Mouse (Mus musculus): ENCODE measurements at regions not wholly inside any gene's neighbourhood (a gene's known extent, or its start where the extent isn't known, plus 50 kb on each side); places are given as distances from the start of the nearest gene placed in this dataset.

- Histone ChIP-seq H3K27ac (replicated peaks) (no peak overlapping the region), H3K27me3 (ENCODE audit: control insufficient read depth, insufficient read depth, low read length) (no peaks in the 10 kb centered on the region), H3K9ac (ENCODE audit: low read length) (no peak overlapping the region), H3K4me2 (replicated peaks; ENCODE audit: low read depth) (no peak overlapping the region), H3K9me3 (ENCODE audit: control insufficient read depth, low read length) (no peaks in the 10 kb centered on the region), H3K4me3 (ENCODE audit: low read depth, low read length) (no peak overlapping the region), H3K4me1 (replicated peaks; ENCODE audit: control insufficient read depth, insufficient read depth) (no peaks in the 10 kb centered on the region), H3K36me3 (ENCODE audit: control insufficient read depth, insufficient read depth, low read length) (no peaks in the 10 kb centered on the region)
- WGBS: 55% methylated on average over 10 of the region's 10 CpGs
- TF ChIP-seq CTCF (IDR thresholded peaks at IDR 0.05; ENCODE audit: low read depth) (no peak), EP300 (optimal IDR thresholded peaks at IDR 0.05) (no peak)
- DNase-seq (ENCODE audit: low spot score) (no peak), ATAC-seq (ENCODE audit: low FRiP score, low TSS enrichment) (no peak)
Measured at GRCm38 (mm10) chr1:75786173-75786820, 240.2 kb downstream of the Slc4a3 start.

- DNase-seq (ENCODE audit: low spot score) (no peak), ATAC-seq (ENCODE audit: low FRiP score, low TSS enrichment) (no peak)
- no peak for TF ChIP-seq CTCF (IDR thresholded peaks at IDR 0.05; ENCODE audit: low read depth)
- no peaks in the 10 kb centered on the region for H3K9me3 ChIP-seq (ENCODE audit: control insufficient read depth, low read length)
- H3K4me1 ChIP-seq (replicated peaks; ENCODE audit: control insufficient read depth, insufficient read depth): no peaks in the 10 kb centered on the region
- 81% methylated on average over 1 of the region's 1 CpGs for WGBS
- no peaks in the 10 kb centered on the region for H3K27me3 ChIP-seq (ENCODE audit: control insufficient read depth, insufficient read depth, low read length)
- no peak overlapping the region for H3K4me3 ChIP-seq (ENCODE audit: low read depth, low read length)
- H3K9ac ChIP-seq (ENCODE audit: low read length): no peak overlapping the region
- H3K27ac ChIP-seq (replicated peaks): no peak overlapping the region
- no peaks in the 10 kb centered on the region for H3K36me3 ChIP-seq (ENCODE audit: control insufficient read depth, insufficient read depth, low read length)
- H3K4me2 ChIP-seq (replicated peaks; ENCODE audit: low read depth): no peak overlapping the region
Measured at GRCm38 (mm10) chr1:75791509-75791908, 245.4 kb downstream of the Slc4a3 start.

- Histone ChIP-seq H3K27ac (replicated peaks) (no peak overlapping the region), H3K27me3 (ENCODE audit: control insufficient read depth, insufficient read depth, low read length) (no peaks in the 10 kb centered on the region), H3K4me2 (replicated peaks; ENCODE audit: low read depth) (no peak overlapping the region), H3K4me3 (ENCODE audit: low read depth, low read length) (no peak overlapping the region), H3K9me3 (ENCODE audit: control insufficient read depth, low read length) (no peaks in the 10 kb centered on the region), H3K4me1 (replicated peaks; ENCODE audit: control insufficient read depth, insufficient read depth) (no peaks in the 10 kb centered on the region), H3K36me3 (ENCODE audit: control insufficient read depth, insufficient read depth, low read length) (no peaks in the 10 kb centered on the region), H3K9ac (ENCODE audit: low read length) (no peak overlapping the region)
- WGBS: 71% methylated on average over 6 of the region's 6 CpGs
- TF ChIP-seq CTCF (IDR thresholded peaks at IDR 0.05; ENCODE audit: low read depth): no peak
- TF ChIP-seq EP300 (optimal IDR thresholded peaks at IDR 0.05): no peak
- DNase-seq (ENCODE audit: low spot score): no peak
- ATAC-seq (ENCODE audit: low FRiP score, low TSS enrichment): no peak
Measured at GRCm38 (mm10) chr1:75797793-75798192, 251.7 kb downstream of the Slc4a3 start.

GRCm38 (mm10) chr1:75798375-75799099, 252.5 kb downstream of the Slc4a3 start:
- H3K27me3 ChIP-seq (ENCODE audit: control insufficient read depth, insufficient read depth, low read length): no peaks in the 10 kb centered on the region
- no peak overlapping the region for H3K27ac ChIP-seq (replicated peaks)
- no peaks in the 10 kb centered on the region for H3K9me3 ChIP-seq (ENCODE audit: control insufficient read depth, low read length)
- no peak for DNase-seq (ENCODE audit: low spot score)
- WGBS: 52% methylated on average over 6 of the region's 6 CpGs
- H3K9ac ChIP-seq (ENCODE audit: low read length): no peak overlapping the region
- no peak for TF ChIP-seq CTCF (IDR thresholded peaks at IDR 0.05; ENCODE audit: low read depth)
- no peak for TF ChIP-seq EP300 (optimal IDR thresholded peaks at IDR 0.05)
- H3K36me3 ChIP-seq (ENCODE audit: control insufficient read depth, insufficient read depth, low read length): no peaks in the 10 kb centered on the region
- no peak for ATAC-seq (ENCODE audit: low FRiP score, low TSS enrichment)
- H3K4me3 ChIP-seq (ENCODE audit: low read depth, low read length): no peak overlapping the region
- H3K4me2 ChIP-seq (replicated peaks; ENCODE audit: low read depth): no peak overlapping the region
- no peaks in the 10 kb centered on the region for H3K4me1 ChIP-seq (replicated peaks; ENCODE audit: control insufficient read depth, insufficient read depth)

- no peak overlapping the region for H3K4me3 ChIP-seq (ENCODE audit: low read depth, low read length)
- DNase-seq (ENCODE audit: low spot score) (no peak), ATAC-seq (ENCODE audit: low FRiP score, low TSS enrichment) (no peak)
- H3K36me3 ChIP-seq (ENCODE audit: control insufficient read depth, insufficient read depth, low read length): no peaks in the 10 kb centered on the region
- no peaks in the 10 kb centered on the region for H3K27me3 ChIP-seq (ENCODE audit: control insufficient read depth, insufficient read depth, low read length)
- no peak for TF ChIP-seq CTCF (IDR thresholded peaks at IDR 0.05; ENCODE audit: low read depth)
- no peaks in the 10 kb centered on the region for H3K4me1 ChIP-seq (replicated peaks; ENCODE audit: control insufficient read depth, insufficient read depth)
- no peak overlapping the region for H3K9ac ChIP-seq (ENCODE audit: low read length)
- WGBS: 69% methylated on average over 2 of the region's 2 CpGs
- H3K9me3 ChIP-seq (ENCODE audit: control insufficient read depth, low read length): no peaks in the 10 kb centered on the region
- H3K4me2 ChIP-seq (replicated peaks; ENCODE audit: low read depth): no peak overlapping the region
- no peak overlapping the region for H3K27ac ChIP-seq (replicated peaks)
Measured at GRCm38 (mm10) chr1:75804473-75804872, 258.4 kb downstream of the Slc4a3 start.

- 76% methylated on average over 3 of the region's 3 CpGs for whole genome bisulfite sequencing
Measured at GRCm38 (mm10) chr1:75812471-75812870, 266.4 kb downstream of the Slc4a3 start.

More at GRCm38 (mm10) chr1:75812471-75812870, 266.4 kb downstream of the Slc4a3 start:
- no peak overlapping the region for H3K4me3 ChIP-seq (ENCODE audit: low read depth, low read length)
- no peak overlapping the region for H3K27ac ChIP-seq (replicated peaks)
- no peaks in the 10 kb centered on the region for H3K36me3 ChIP-seq (ENCODE audit: control insufficient read depth, insufficient read depth, low read length)
- H3K9me3 ChIP-seq (ENCODE audit: control insufficient read depth, low read length): no peaks in the 10 kb centered on the region
- H3K9ac ChIP-seq (ENCODE audit: low read length): no peak overlapping the region
- TF ChIP-seq EP300 (optimal IDR thresholded peaks at IDR 0.05) (no peak), CTCF (IDR thresholded peaks at IDR 0.05; ENCODE audit: low read depth) (no peak)
- H3K27me3 ChIP-seq (ENCODE audit: control insufficient read depth, insufficient read depth, low read length): no peaks in the 10 kb centered on the region
- H3K4me2 ChIP-seq (replicated peaks; ENCODE audit: low read depth): no peak overlapping the region
- DNase-seq (ENCODE audit: low spot score) (no peak), ATAC-seq (ENCODE audit: low FRiP score, low TSS enrichment) (no peak)
- no peaks in the 10 kb centered on the region for H3K4me1 ChIP-seq (replicated peaks; ENCODE audit: control insufficient read depth, insufficient read depth)

Data from stomach, postnatal 0 days (tissue).